Mouse (Mus musculus) olfactory bulb, adult 2 months (tissue): ENCODE results near the gene Mttp. TPM values are rescaled to one million over a fixed set of nuclear protein-coding genes. Genes with fewer than 3 reads are reported as not detected.

Experiments
- H3K27ac ChIP-seq: fragments of 200-500 bp; 2 replicates; pipeline ENCODE4 v1.5.1; 2012; ENCODE audit warnings: low read depth, low read length; ENCODE audit not compliant: insufficient read depth
- H3K4me1 ChIP-seq: fragments of 200-500 bp; 2 replicates; pipeline ENCODE4 v1.6.1; 2012; ENCODE audit warnings: low read length; ENCODE audit not compliant: control insufficient read depth, insufficient read depth
- H3K4me3 ChIP-seq: fragments of 200-500 bp; 2 replicates; pipeline ENCODE4 v1.5.1; 2012; ENCODE audit warnings: mild to moderate bottlenecking, low read depth, low read length, moderate library complexity; ENCODE audit not compliant: insufficient read depth
- CTCF ChIP-seq: fragments of 200-500 bp; IDR thresholded peaks from 2 replicates; pipeline ENCODE4 v1.5.1; 2012; ENCODE audit warnings: low read depth, mild to moderate bottlenecking, low read length, moderate library complexity; ENCODE audit not compliant: insufficient read depth
- POLR2A ChIP-seq: fragments of 200-500 bp; IDR thresholded peaks from 2 replicates; pipeline ENCODE4 v1.6.1; 2012; ENCODE audit warnings: mild to moderate bottlenecking, low read depth, low read length, moderate library complexity; ENCODE audit not compliant: insufficient read depth
- WGBS: fragments of 180-500 bp; shearing (Covaris S2); methylation state at CpG from one replicate; pipeline ENCODE4 v1.1.7; 2018; 5-methylcytosine and 5-hydroxymethylcytosine counted together
- polyA plus RNA-seq: library from polyadenylated mRNA; stranded (reverse); fragments of >200 nt; gene quantifications from 2 replicates; pipeline ENCODE4 v1.2.4, GENCODE M21; 2012; ENCODE audit warnings: low replicate concordance; ENCODE audit not compliant: missing spikeins, insufficient read depth, insufficient read length

The Mttp gene
- polyA plus RNA-seq, 1 experiment, result not detected

DNA sequence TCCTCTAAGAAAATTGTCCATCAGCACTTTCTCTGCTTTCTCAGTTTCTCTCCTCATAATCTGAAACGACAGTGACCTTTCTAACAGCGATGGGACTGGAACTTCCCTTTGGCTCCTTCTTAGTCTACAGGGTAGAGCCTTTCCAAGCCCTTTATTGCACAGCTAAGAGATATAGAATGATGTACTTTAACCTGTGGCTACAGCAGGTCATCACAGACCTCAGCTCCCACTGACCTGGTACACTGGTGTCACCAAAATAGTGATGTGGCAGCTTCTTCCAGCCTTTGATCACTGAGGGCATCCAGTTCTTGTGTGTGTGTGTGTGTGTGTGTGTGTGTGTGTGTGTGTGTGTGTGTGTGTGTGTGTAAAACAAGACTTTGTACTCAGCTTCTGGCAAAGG lies 23.3 kb downstream of the Mttp start:
- no peak for TF ChIP-seq CTCF
- no peak for TF ChIP-seq POLR2A
- no peak overlapping the region for H3K27ac ChIP-seq
- 92% methylated on average over 2 of the region's 2 CpGs for WGBS
- H3K4me1 ChIP-seq, result no peaks in the 10 kb centered on the region
- H3K4me3 ChIP-seq, result no peak overlapping the region

DNA sequence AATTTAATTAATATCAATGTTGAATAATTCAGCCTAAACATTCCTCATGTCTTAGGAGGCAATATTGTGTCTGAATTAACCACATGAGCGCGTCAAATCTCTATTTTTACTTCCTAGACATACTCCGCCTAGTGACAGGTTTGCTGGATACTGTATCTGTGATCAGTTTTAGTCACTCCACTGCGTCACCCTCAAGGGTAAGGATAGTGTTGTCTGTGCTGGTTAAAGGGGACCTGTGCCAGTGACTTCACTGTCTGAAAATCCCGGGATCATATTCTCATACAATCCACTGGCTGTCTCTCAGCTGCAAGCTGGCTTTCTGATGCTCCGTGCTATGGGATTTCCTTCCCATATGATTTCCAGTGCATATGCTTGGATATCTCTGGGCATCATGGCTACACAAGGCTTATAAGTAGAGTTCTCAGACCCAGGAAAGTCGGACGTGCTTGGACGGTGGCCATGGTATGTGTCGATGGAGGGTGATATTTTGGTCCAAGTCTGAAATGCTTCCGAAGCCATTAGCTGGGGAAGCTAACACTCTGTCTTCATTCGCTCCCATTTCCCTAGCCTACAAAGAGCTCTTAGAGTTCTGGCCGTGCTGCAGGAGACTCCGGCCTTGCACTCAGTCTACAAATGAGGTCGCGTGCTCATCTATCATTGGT lies 25.2 kb downstream of the Mttp start:
- WGBS, result 94% methylated on average over 16 of the region's 16 CpGs
- Histone ChIP-seq H3K4me1 (no peaks in the 10 kb centered on the region), H3K4me3 (no peak overlapping the region), H3K27ac (no peak overlapping the region)
- TF ChIP-seq POLR2A (no peak), CTCF (no peak)

DNA sequence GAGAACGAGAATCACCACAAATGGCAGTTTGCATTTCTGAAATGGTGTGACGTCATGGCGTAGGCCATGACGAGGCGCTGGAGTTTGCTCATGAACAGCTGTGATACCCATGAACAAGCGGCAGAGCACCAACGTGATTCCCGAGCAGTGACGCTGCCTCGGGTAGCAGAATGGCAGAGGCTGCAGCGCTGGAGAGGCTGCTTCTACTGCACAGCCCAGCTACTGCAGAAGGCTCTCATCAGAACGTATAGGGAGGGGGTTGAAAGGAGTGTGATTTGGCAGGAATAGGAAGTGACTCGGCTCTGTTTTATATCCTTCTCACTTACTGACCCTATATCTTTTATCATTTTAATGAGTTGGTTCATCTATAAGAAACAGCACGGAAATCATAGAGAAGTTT lies 25.9 kb downstream of the Mttp start:
- WGBS, result 68% methylated on average over 14 of the region's 14 CpGs
- TF ChIP-seq CTCF (no peak), POLR2A (no peak)
- H3K4me1 ChIP-seq, result no peaks in the 10 kb centered on the region
- no peak overlapping the region for H3K4me3 ChIP-seq
- no peak overlapping the region for H3K27ac ChIP-seq

DNA sequence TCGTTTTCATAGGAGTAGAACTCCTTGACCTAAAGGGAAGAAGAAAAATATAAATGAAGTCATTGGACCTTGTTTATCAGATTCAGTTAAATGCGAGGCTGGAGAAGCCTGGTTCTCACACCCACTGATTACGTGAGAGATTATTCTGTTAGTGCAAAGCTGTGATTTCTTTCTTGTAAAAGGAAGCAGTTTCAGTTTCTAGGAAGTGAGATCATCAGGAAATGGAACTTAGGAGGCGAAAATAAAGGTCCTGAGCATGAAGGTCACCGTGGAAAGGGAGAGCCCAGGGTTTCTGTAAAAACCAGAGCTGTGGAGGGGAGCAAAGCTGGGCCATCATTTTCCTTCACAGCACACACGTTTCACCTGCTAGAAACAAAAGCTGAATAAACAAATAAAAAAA lies 26.4 kb downstream of the Mttp start:
- H3K27ac ChIP-seq, result no peak overlapping the region
- H3K4me1 ChIP-seq, result no peaks in the 10 kb centered on the region
- no peak for TF ChIP-seq POLR2A
- no peak for TF ChIP-seq CTCF
- WGBS, result 55% methylated on average over 6 of the region's 6 CpGs
- H3K4me3 ChIP-seq, result no peak overlapping the region

DNA sequence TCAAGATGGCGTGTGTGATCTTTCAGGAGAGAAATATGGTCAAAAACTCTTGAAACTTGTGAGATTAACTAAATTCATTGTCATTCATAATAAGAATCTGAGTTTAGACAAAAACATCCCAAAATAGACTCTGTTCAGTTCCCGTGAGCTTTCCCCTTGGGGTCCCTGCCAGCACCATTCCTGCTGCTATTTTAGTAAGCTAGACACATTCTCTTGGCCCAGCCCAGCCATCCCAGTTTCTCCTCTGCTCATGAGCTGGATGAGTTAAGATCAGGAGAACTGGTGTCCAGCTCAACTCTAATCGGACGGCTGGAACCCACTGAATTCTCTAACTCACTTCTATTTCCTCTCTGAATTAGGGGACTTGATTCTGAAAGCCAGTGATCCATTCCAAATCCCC lies 27.9 kb downstream of the Mttp start:
- WGBS, result 75% methylated on average over 4 of the region's 4 CpGs
- no peak overlapping the region for H3K4me3 ChIP-seq
- TF ChIP-seq CTCF (no peak), POLR2A (no peak)
- H3K4me1 ChIP-seq, result no peaks in the 10 kb centered on the region
- H3K27ac ChIP-seq, result no peak overlapping the region

DNA sequence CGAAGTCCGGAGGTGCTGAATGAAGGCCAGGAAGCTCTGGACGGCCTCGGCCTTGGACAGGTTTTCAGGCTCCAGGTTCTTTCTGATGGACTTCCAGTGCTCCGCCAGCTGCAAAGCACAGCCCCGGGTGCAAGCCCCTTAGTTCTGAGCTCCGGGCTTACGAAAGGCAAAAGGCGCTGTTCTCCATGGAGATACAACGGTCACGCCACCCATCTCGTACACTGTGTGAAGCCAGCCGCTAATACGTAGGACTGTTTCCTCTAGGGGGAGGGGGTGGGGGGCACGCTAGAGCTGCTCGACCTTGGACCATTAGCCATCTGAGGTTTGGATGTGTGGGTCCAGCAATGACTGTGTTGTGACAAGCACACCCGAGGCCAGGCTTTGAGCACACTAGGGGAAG lies 30.7 kb downstream of the Mttp start:
- 80% methylated on average over 17 of the region's 17 CpGs for WGBS
- H3K27ac ChIP-seq, result no peak overlapping the region
- TF ChIP-seq CTCF, result no peak
- no peak for TF ChIP-seq POLR2A

DNA sequence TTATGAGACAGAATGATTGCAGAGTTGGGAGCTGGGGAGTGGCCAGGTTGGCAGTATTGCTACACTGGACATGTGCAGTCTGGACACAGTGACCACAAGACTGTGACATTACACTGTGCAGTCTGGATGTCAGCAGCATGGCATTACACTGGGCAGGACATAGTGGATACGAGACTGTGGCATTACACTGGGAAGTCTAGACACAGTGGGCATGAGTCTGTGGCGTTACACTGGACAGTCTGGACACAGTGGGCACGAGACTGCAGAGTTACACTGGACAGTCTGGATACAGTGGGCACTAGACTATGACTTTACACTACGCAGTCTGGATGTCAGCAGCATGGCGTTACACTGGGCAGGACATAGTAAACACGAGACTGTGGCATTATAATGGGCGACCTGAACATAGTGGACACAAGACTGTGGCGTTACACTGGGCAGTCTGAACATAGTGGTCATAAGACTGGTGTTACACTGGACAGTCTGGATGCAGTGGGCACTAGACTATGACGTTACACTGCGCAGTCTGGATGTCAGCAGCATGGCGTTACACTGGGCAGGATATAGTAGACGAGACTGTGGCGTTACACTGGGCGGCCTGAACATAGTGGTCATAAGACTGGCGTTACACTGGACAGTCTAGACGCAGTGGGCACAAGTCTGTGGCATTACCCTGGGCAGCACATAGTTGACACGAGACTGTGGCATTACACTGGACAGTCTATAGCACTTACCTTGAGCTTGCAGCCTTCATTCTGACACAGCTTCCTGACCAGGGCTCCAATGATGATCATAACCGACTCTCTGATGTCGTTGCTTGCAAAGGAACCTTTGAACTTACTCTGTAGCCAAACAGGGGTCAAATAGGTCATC lies 33.6 kb downstream of the Mttp start:
- Histone ChIP-seq H3K27ac (no peak overlapping the region), H3K4me3 (no peak overlapping the region), H3K4me1 (no peaks in the 10 kb centered on the region)
- no peak for TF ChIP-seq CTCF
- no peak for TF ChIP-seq POLR2A
- 94% methylated on average over 19 of the region's 19 CpGs for WGBS

More for the DNA sequence above, 30.7 kb downstream of the Mttp start:
- H3K4me1 ChIP-seq, result no peaks in the 10 kb centered on the region
- no peak overlapping the region for H3K4me3 ChIP-seq

DNA sequence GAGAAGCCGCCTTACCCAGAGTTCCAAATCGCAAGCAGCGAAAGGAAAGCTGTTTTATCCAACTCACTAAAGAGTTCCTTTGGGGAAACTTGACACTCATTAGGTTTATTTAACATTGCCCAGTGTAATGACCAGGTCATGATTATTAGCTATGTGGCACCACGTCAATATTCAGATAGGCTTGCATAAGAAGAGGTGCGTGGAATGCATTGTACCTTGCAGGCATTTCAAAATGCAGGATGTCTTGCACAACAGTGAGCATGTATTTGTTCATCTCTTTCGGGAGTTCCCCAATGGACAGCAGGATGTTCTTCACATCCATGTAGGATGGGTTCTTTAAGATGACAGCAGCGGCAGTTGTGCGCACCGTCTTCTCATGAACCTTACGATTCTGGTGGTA lies 37.9 kb downstream of the Mttp start:
- Histone ChIP-seq H3K4me1 (no peaks in the 10 kb centered on the region), H3K27ac (no peak overlapping the region), H3K4me3 (no peak overlapping the region)
- TF ChIP-seq POLR2A (no peak), CTCF (no peak)
- 96% methylated on average over 10 of the region's 10 CpGs for WGBS

- Histone ChIP-seq H3K4me1 (no peaks in the 10 kb centered on the region), H3K4me3 (no peak overlapping the region), H3K27ac (no peak overlapping the region)
- 69% methylated on average over 5 of the region's 5 CpGs for WGBS
- TF ChIP-seq CTCF (no peak), POLR2A (no peak)
These were observed 39.7 kb downstream of the Mttp start for GRCm38 (mm10) chr3:138105056-138105455.
